Mouse (Mus musculus): ENCODE measurements at regions not wholly inside any gene's neighbourhood (a gene's known extent, or its start where the extent isn't known, plus 50 kb on each side); places are given as distances from the start of the nearest gene placed in this dataset.
A peak's percentile ranks its signal among the peaks of the same experiment; 100 is the strongest.

- intact Hi-C loops (cut with DNase I): no loop called here
- no peak for TF ChIP-seq CTCF (IDR thresholded peaks at IDR 0.05)
- DNase-seq: no peak
Measured at GRCm38 (mm10) chr12:25378036-25378645, 281.2 kb upstream of the Id2 start.

GRCm38 (mm10) chr12:25376451-25376850 is 279.5 kb upstream of the Id2 start:
- intact Hi-C loops (cut with DNase I): no loop called here
- no peak for TF ChIP-seq CTCF (IDR thresholded peaks at IDR 0.05)
- DNase-seq: no peak
- Histone ChIP-seq H3K27ac (no peak overlapping the region), H3K4me3 (no peak overlapping the region)

More at GRCm38 (mm10) chr12:25378036-25378645, 281.2 kb upstream of the Id2 start:
- H3K4me3 ChIP-seq: no peak overlapping the region
- no peak overlapping the region for H3K27ac ChIP-seq

- intact Hi-C loops (cut with DNase I): no loop called here
- no peak for TF ChIP-seq CTCF (IDR thresholded peaks at IDR 0.05)
- H3K27ac ChIP-seq: no peak overlapping the region
- H3K4me3 ChIP-seq: no peak overlapping the region
- no peak for DNase-seq
Measured at GRCm38 (mm10) chr12:25367541-25367940, 270.6 kb upstream of the Id2 start.

- intact Hi-C loops (cut with DNase I): no loop called here
Measured at GRCm38 (mm10) chr12:25365600-25366267, 268.8 kb upstream of the Id2 start.

GRCm38 (mm10) chr12:25364966-25365568 is 268.1 kb upstream of the Id2 start:
- intact Hi-C loops (cut with DNase I): no loop called here
- no peak for TF ChIP-seq CTCF (IDR thresholded peaks at IDR 0.05)
- no peak overlapping the region for H3K4me3 ChIP-seq
- no peak overlapping the region for H3K27ac ChIP-seq
- peak; percentile 19 for DNase-seq

More at GRCm38 (mm10) chr12:25365600-25366267, 268.8 kb upstream of the Id2 start:
- DNase-seq: no peak
- no peak overlapping the region for H3K4me3 ChIP-seq
- no peak for TF ChIP-seq CTCF (IDR thresholded peaks at IDR 0.05)
- no peak overlapping the region for H3K27ac ChIP-seq

- DNase-seq: no peak
- intact Hi-C loops (cut with DNase I): no loop called here
- TF ChIP-seq CTCF (IDR thresholded peaks at IDR 0.05): no peak
- H3K27ac ChIP-seq: no peak overlapping the region
- no peak overlapping the region for H3K4me3 ChIP-seq
Measured at GRCm38 (mm10) chr12:25363839-25364238, 266.9 kb upstream of the Id2 start.

- intact Hi-C loops (cut with DNase I): no loop called here
- Histone ChIP-seq H3K27ac (no peak overlapping the region), H3K4me3 (no peak overlapping the region)
- TF ChIP-seq CTCF (IDR thresholded peaks at IDR 0.05): no peak
- no peak for DNase-seq
Measured at GRCm38 (mm10) chr12:25363341-25363740, 266.4 kb upstream of the Id2 start.

GRCm38 (mm10) chr12:25362771-25363170 is 265.8 kb upstream of the Id2 start:
- DNase-seq: no peak
- H3K27ac ChIP-seq: no peak overlapping the region
- H3K4me3 ChIP-seq: no peak overlapping the region
- intact Hi-C loops (cut with DNase I): no loop called here
- TF ChIP-seq CTCF (IDR thresholded peaks at IDR 0.05): no peak

GRCm38 (mm10) chr12:25360726-25361125 is 263.8 kb upstream of the Id2 start:
- H3K27ac ChIP-seq: no peak overlapping the region
- intact Hi-C loops (cut with DNase I): no loop called here
- no peak overlapping the region for H3K4me3 ChIP-seq
- no peak for DNase-seq
- no peak for TF ChIP-seq CTCF (IDR thresholded peaks at IDR 0.05)

GRCm38 (mm10) chr12:25359931-25360330 is 263.0 kb upstream of the Id2 start:
- DNase-seq: no peak
- Histone ChIP-seq H3K27ac (no peak overlapping the region), H3K4me3 (no peak overlapping the region)
- intact Hi-C loops (cut with DNase I): no loop called here
- no peak for TF ChIP-seq CTCF (IDR thresholded peaks at IDR 0.05)

- H3K27ac ChIP-seq: no peak overlapping the region
- no peak for DNase-seq
- TF ChIP-seq CTCF (IDR thresholded peaks at IDR 0.05): no peak
- H3K4me3 ChIP-seq: no peak overlapping the region
- intact Hi-C loops (cut with DNase I): no loop called here
Measured at GRCm38 (mm10) chr12:25358846-25359525, 262.0 kb upstream of the Id2 start.

GRCm38 (mm10) chr12:25356774-25357173 is 259.8 kb upstream of the Id2 start:
- DNase-seq: no peak
- H3K27ac ChIP-seq: no peak overlapping the region
- no peak overlapping the region for H3K4me3 ChIP-seq
- TF ChIP-seq CTCF (IDR thresholded peaks at IDR 0.05): no peak
- intact Hi-C loops (cut with DNase I): no loop called here

- DNase-seq: no peak
- no peak overlapping the region for H3K27ac ChIP-seq
- TF ChIP-seq CTCF (IDR thresholded peaks at IDR 0.05): no peak
- intact Hi-C loops (cut with DNase I): no loop called here
- H3K4me3 ChIP-seq: no peak overlapping the region
Measured at GRCm38 (mm10) chr12:25355217-25355616, 258.3 kb upstream of the Id2 start.

Measured in gastrocnemius, adult 2 months (tissue).